Mouse (Mus musculus) B cell, adult 67 days (primary cell): ENCODE measurements around the gene Ppm1l. TPM values are rescaled to one million over a fixed set of nuclear protein-coding genes. Genes with fewer than 3 reads are reported as not detected.

Source experiments
- total RNA-seq, 2 experiments: library from RNA; stranded (reverse); gene quantifications; 4 replicates each; pipeline ENCODE4 v1.2.4; 2023

Ppm1l gene
- 10 to 100 TPM; 10.8 to 13.6 TPM for total RNA-seq

GRCm38 (mm10) chr3:69316391-69317195, at the start of gene Ppm1l:
Gene Ppm1l (plus strand): TSS chr3:69316861.

GRCm38 (mm10) chr3:69598261-69599165, 281.9 kb downstream of the Ppm1l start, which contains the start of gene B3galnt1:
Gene B3galnt1 (minus strand): TSS chr3:69598960.

Other genes with a start within 250 kb of the Ppm1l start
- gene Kpna4, start 189.7 kb upstream of the Ppm1l start, total RNA-seq = 100 to 1,000 TPM; 106 to 130 TPM
- gene Arl14, start 94.4 kb upstream of the Ppm1l start, total RNA-seq = not detected